Mouse (Mus musculus): ENCODE results near the gene Fen1.

Fen1 gene

GRCm38 (mm10) chr19:10203848-10204615, at the start of gene Fen1, which contains the start of gene Tmem258:
Gene Fen1, minus strand, starts transcription at chr19:10204169.
Gene Tmem258, plus strand, starts transcription at chr19:10204014.
- DNase-seq (ENCODE audit: low read depth, low spot score) = peak; percentile 87

DNA sequence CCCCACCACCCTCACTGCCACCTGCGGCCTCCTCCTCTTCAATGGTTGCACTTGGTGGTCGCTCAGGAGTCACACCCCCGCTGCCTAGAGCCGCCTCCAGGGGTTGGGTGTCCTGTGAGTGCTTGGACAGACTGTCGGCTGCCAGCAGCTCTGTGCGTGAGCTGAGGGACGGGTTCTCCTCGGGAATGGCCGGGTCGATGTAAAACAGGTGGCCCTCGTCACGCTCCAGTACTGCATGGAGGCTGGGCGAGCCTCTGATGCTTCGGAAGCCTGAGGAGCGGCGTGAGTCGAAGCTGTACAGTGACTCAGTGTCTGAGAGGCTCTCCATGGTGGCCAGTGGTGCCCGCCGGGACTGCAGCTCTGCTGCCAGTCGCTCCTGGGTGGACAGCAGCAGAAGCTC, 44.2 kb upstream of the Fen1 start:
- DNase-seq (ENCODE audit: low read depth, low spot score) = no peak

GRCm38 (mm10) chr19:10247165-10247564, 43.2 kb upstream of the Fen1 start:
- DNase-seq (ENCODE audit: low read depth, low spot score) = no peak

GRCm38 (mm10) chr19:10244183-10244582, 40.2 kb upstream of the Fen1 start:
- no peak for DNase-seq (ENCODE audit: low read depth, low spot score)

DNA sequence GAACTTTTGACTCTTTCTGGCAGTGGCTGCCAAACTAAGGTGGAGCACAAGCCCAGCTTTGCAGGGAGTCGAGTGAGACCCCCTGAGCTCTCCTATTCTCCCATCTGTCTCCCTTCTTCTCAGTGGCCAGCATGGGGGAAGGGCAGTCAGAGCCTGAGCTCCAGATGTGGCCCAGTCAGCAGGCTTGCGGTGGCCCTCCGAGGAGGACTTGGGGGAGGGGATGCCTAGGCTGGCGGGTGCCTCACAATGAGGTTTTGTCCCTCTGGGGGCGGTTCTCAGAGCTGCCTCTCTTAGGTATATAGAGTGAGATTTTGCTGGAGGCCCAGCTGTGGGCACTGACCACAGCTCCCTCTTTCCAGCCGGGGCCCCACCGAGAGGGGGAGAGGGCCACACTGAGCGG, 38.9 kb upstream of the Fen1 start:
- DNase-seq (ENCODE audit: low read depth, low spot score) = no peak

DNA sequence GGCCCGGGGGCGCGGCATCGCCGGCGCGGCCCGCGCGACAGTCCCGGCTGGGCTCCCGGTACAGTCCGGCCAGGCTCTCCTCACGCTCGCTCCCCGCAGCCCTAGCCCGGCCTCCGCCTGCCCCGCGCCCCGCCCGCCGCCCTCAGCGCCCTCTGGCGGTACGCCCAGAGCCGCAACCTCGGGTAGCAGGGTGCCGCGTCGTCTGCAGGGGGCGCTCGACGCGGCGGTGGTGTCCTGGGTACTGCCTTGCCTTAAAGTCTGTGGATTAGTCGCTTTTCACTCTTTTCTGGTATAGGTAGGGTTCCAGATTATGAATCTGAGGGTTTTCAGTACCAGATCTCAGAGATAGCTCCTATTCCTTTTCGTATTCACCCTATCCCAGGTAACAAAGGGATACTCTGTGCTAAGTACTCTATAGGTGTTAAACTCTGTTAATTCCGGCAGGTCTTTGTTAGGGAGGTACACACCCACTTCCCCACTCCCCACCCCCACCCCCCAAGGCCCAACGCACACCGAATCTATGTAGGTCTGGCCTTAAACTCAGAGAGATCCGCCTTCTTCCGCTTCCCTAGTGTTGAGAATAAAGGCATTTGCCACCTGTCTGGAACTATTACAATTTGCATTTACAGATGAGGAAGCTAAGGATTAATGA, 36.8 kb upstream of the Fen1 start, which contains the start of gene Myrf:
Gene Myrf (minus strand): TSS at position 95 of the 652 bp plus-strand sequence.
- peak; percentile 21 for DNase-seq (ENCODE audit: low read depth, low spot score)

DNA sequence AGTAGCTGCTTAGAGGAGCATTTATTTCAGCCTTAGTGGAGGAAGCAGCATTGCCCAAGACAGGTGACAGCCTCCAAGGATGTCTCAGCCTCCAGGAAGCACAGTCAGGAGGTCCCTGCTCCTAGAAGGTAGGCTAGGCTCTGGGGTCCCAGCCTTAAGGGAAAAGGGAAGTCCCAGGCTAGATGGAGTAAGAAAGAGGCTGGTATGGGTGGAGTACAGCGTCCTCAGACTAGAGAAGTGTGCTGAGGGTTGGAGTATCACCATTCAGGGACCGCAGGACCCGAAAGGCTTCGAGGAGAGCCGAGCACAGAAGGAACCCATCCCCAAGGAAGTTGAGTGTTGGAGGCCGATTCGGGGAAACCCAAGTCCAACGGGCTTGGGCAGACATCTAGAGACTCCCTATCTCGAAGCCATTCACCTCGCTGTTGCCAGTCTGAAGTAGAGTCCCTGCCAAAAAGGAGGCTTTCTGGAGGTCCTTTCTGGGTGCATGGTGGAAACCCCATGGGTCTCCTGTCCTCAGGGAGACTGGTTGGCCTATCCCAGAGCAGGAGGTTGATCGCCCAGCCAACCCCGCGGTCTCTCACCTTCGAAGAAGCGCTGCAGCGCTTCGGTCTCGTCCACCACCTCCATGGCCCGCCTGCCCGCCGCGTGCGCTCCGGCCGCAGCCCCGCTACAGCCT, 36.1 kb upstream of the Fen1 start:
- no peak for DNase-seq (ENCODE audit: low read depth, low spot score)

DNA sequence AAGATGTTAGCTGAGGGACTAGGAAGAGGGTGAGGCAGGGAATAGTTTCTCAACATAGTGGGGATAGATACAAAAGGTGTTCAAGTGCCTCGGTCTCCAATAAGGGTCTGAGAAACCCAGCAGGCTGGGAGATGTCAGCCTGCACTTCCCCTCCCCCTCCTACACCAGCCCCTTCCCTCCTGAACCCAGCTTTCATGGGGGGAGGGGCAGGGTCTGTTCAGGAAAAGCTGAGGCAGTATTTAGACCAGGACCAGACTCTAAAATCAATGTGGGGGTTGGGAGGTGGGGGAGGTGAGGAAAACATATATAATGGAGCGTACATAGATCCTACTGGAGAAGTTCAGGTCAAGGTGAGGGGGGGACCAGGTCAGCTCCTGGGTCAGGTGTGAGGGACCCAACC, 35.5 kb upstream of the Fen1 start:
- no peak for DNase-seq (ENCODE audit: low read depth, low spot score)

- no peak for DNase-seq (ENCODE audit: low read depth, low spot score)
These were observed 34.5 kb upstream of the Fen1 start for GRCm38 (mm10) chr19:10238477-10238876.

DNA sequence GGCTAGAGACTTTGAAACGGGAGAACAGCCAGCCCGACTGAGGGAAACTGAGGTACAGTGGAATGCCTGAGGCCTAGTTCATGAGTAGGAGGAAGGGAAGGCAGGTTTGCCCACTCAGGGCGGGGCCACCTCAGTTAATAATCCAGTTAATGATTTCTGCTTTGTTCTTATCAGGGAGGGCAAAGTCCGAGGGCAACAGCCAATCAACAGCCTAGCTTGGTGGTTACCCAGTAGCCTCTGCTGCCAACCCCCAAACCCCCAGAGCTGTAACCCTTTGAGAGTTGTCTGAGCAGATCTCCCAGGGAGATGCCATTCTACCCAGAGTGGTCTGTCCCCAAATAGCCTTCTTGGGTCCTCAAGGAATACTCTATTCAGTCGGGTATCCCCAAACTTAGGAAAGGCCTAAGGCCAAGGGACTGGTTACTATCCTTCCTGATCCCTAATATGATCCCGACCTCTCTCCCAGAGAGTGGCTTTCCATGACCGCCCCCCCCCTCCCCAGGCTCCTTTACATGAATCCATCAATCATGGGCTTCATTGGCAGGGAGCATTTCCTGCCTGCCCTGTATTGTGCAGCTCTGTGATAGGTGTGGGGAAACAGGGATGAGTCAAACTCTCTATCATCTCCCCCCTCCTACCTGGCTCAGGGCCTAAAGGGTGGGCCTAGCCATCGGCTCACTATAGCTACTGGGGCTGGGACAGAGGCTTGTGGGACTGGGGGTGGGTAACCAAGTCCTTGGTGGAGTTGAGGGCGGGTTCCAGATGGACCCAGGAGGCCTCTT, 32.0 kb upstream of the Fen1 start:
- DNase-seq (ENCODE audit: low read depth, low spot score) = no peak

GRCm38 (mm10) chr19:10232327-10233017, 28.5 kb upstream of the Fen1 start:
- no peak for DNase-seq (ENCODE audit: low read depth, low spot score)

DNA sequence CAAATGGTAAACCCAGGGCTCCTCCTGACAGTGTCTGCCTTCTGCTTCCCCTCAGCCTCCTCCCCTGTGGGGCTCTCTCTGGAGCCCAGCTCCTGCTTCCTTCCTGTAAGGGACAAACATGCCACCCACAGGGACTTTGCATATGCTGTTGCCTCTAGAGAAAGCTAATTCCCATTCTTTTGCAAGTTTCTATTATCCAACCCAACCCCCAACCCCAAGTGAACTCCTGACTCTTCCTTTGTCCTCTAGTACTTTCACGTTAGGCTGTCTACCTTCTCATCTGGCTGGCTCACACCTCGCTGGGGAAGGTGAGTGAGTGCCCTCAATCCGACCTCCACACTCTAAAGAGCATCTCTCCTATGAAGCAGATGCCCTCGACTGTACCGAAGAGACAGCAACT, 27.9 kb upstream of the Fen1 start:
- no peak for DNase-seq (ENCODE audit: low read depth, low spot score)

DNA sequence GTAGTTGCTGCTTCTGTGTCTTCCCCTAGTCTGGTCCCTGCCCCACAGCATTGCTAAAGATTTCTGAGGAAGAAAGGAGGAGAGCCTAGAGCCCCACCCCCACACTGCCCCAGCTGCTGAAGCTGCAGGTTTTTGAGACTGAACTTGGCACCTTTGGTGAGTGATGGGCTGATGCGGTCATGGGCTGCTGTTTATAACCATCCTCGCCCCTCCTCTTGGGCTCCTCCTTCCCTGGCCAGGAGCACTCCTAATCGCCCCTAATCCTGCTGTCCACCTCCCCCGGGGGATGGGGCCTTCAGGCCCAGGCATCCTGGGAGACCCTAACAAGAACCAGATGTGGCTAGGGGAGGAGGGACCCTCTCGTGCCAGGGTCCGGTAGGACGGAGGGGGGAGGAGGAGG, 27.0 kb upstream of the Fen1 start:
- DNase-seq (ENCODE audit: low read depth, low spot score) = no peak

- no peak for DNase-seq (ENCODE audit: low read depth, low spot score)
These were observed 21.8 kb upstream of the Fen1 start for GRCm38 (mm10) chr19:10225767-10226166.

- DNase-seq (ENCODE audit: low read depth, low spot score) = no peak
These were observed 20.9 kb upstream of the Fen1 start for GRCm38 (mm10) chr19:10224637-10225453.

- DNase-seq (ENCODE audit: low read depth, low spot score) = no peak
These were observed 19.6 kb upstream of the Fen1 start for GRCm38 (mm10) chr19:10223561-10223960.

GRCm38 (mm10) chr19:10222656-10223055, 18.7 kb upstream of the Fen1 start:
- DNase-seq (ENCODE audit: low read depth, low spot score) = no peak

DNA sequence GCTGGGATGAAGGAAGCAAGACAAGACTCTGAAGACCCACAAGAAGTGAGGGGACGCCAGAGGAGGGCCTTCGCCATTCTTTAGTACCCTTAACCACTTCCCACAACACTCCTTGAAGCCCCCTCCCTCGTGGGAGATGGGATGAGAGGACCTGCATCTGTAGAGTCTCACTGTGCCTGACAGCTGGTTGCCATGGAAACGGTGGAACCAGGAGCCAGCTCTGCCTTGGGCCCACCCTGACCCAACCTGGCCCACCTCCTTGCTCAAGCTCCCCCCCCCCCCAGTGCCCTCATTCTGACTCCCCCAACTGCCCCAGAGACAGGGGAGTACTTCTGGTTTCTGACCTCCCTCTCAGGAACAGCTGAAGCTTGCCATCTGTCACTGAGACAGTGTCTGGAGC, 17.6 kb upstream of the Fen1 start:
- DNase-seq (ENCODE audit: low read depth, low spot score) = no peak

DNA sequence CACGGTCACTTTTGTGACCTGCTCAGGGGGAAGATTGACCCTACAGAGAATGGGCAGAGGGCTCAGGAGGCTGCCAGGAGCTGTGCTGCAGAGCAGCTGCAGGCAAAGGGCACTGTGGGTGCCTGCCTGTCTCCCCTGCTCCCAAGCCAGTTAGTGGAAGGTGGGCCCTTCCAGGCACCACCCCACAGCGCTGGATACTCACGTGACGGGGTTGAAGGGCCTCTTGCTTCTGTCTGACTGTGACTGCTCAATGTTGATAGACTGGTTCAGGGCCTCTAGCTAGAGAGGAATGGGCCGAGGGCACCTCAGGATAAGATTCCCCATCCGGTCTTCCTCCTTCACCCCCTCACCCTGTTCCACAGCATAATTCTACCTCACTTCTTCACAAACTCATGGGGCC, 15.6 kb upstream of the Fen1 start:
- DNase-seq (ENCODE audit: low read depth, low spot score) = no peak

DNA sequence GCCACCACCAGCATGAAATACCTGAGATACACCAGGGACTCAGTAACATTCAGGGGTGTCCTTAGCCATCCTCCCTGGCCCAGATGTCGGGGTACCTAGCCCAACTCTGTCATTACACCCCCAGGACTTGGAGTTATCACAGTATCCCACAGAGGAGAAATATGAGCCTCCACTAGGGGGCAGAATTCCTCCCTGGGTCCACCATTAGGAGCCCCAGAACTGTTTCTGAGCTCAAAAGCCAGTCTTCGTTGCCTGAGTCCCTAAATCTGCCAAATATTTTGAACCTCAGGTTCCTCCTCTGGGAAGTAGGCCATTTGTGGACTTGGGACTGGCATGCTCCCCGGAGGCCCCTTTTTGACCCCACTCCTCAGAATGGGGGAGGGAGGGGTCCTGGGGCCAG, 15.1 kb upstream of the Fen1 start:
- DNase-seq (ENCODE audit: low read depth, low spot score) = no peak
